Mouse (Mus musculus) adrenal gland (tissue): Measurements from ENCODE around the gene Wfdc17.

Source experiments
- intact Hi-C: fragments of 180-260 bp; cut with DNase I; formaldehyde crosslinking; loops from one replicate; pipeline ENCODE4 v1.15.1; 2025

The Wfdc17 gene

DNA sequence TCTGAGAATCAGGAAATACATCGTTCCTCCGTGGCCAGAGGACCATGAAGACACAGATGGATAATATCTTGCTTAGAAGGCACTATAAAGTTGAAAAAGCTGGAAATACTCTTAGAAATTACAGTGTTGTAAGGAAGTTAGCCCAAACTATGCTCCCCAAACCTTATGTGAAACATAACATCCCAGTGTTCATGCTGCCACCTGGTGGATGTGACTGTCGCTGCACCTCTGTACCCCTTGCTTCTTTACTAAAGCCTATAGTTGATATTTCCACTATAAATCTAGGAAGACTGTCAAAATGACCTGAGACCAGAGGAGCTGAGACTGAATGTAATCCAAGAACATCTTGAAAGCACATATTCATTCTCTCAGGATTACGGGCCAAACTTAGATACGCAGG, 35.5 kb downstream of the Wfdc17 start:
- intact Hi-C loops: loop anchor here (1.0 kb wide), 1 partner anchor 183 kb away; no protein-coding TSS in a partner anchor

DNA sequence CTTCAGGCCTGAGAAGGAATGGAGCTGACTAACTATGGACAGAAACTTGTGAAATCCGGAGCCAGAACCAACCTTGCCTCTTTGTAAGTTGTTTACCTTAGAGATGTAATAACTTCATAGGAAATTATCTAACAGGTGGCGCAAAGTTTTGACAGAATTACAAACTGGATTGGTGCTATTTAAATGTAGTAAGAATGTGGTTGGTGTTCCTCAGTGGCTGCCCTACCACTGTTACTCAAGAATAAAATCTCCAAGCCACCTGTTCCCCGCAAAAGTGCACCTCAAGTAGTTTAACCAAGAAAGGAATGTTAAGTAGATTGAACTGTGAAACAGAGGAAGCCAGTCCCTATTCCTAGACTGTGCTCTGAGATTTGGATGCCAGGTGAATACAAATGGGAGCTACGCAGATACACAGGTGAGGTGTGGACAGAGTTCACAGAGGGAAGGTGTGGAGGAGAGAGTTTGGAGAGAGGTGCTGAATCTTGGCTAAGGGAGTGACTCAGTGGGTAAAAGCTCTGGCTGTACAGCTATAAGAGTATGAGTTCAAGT, 36.7 kb downstream of the Wfdc17 start:
- intact Hi-C loops: no loop called here

GRCm38 (mm10) chr11:83741841-83742240, 38.0 kb downstream of the Wfdc17 start:
- intact Hi-C loops: no loop called here

GRCm38 (mm10) chr11:83742731-83743355, 39.1 kb downstream of the Wfdc17 start:
- intact Hi-C loops: no loop called here

DNA sequence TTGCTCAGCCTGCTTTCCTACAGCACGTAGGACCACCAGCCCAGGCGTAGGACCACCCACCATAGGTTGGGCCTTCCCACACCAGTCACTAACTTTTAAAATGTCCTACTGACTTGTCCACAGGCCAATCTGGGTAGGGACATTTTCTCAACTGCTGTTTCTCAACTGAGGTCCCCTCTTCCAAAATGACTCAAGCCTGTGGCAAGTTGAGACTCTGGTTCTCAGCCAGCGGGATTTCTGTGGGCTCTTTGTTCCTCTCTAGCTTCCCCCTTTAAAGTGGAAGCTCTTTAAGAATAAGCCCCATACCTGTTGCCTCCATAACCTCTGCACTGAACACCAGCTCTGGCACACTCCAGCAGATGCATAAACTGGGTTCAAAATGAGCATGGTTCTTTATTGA, 39.7 kb downstream of the Wfdc17 start:
- intact Hi-C loops: no loop called here

- intact Hi-C loops: no loop called here
Observed at GRCm38 (mm10) chr11:83746152-83746551, 42.4 kb downstream of the Wfdc17 start.

DNA sequence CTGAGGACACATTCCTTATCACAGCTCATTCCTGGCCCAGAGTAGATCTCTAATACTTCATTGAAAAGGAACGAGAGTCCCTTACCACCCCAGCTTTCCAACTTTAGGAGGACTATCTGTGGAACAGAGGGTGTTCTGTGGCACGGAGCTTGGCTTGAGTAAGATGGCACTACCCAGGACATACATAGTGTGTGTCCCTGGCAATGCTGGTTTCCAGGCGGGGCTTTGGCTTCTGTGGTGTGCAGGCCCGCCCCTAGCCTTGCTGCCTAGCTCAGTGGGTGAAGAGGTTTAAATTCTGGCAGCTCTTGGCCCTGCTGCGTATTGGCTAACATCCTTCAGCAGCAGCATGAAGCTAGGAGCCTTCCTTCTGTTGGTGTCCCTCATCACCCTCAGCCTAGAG, 42.9 kb downstream of the Wfdc17 start, which contains the start of gene Wfdc21:
Wfdc21 (plus strand) TSS at position 260 of the 400 bp plus-strand sequence.
- intact Hi-C loops: no loop called here

- intact Hi-C loops: no loop called here
Observed at GRCm38 (mm10) chr11:83747376-83748265, 43.8 kb downstream of the Wfdc17 start.

DNA sequence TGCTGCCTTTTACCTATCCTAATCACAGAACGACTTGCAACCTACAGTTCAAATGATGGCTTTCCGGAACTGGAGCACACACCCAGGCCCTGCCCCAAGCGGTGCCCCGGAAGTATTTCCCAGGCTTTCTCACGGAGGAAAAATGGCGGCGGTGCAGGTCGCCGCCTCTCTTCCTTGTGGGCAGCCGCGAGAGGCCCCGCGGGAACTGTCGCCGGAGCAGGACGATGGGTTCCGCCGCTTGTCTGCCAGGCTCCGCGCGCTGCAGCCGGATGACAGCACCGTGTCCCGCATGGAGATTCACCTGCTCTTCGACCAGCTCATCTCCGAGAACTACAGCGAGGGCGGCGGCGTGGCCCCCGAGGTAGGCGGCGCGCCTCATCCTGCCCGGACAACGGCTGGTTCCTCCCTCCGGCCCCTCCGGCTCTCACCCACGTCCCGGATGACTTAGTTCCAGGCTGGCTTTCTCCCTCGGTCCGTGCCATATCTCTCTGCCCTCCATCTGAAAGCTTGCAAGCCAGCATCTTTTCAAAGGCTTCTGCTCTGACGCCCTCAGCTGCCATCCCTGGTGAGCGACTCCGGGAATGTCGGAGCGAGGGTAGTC, 49.9 kb downstream of the Wfdc17 start, which contains the start of gene Heatr6:
Heatr6 (plus strand) TSS at position 116 of the 601 bp plus-strand sequence.
- intact Hi-C loops: no loop called here

- intact Hi-C loops: no loop called here
Observed at GRCm38 (mm10) chr11:83754227-83754626, 50.4 kb downstream of the Wfdc17 start.
